Mouse (Mus musculus): ENCODE data around the gene Map3k15. TPM values are rescaled to one million over a fixed set of nuclear protein-coding genes. Genes with fewer than 3 reads are reported as not detected.

Gene Map3k15
- 14.9 to 24.4 TPM (median 18.0 TPM) in 3 replicates for total RNA-seq (2017)

GRCm38 (mm10) chrX:159988002-159988960, at the start of gene Map3k15:
TSS of gene Map3k15 (plus strand) at chrX:159988433.
- ATAC-seq (replicated peaks; ENCODE audit: insufficient number of reproducible peaks, low FRiP score, low TSS enrichment, poor library complexity, severe bottlenecking) = peak; percentile 73

- ATAC-seq (replicated peaks; ENCODE audit: insufficient number of reproducible peaks, low FRiP score, low TSS enrichment, poor library complexity, severe bottlenecking) = no peak
These were observed 45.7 kb upstream of the Map3k15 start for GRCm38 (mm10) chrX:159942569-159942968.

GRCm38 (mm10) chrX:159943586-159943985, 44.6 kb upstream of the Map3k15 start:
- no peak for ATAC-seq (replicated peaks; ENCODE audit: insufficient number of reproducible peaks, low FRiP score, low TSS enrichment, poor library complexity, severe bottlenecking)

- ATAC-seq (replicated peaks; ENCODE audit: insufficient number of reproducible peaks, low FRiP score, low TSS enrichment, poor library complexity, severe bottlenecking) = no peak
These were observed 34.4 kb upstream of the Map3k15 start for GRCm38 (mm10) chrX:159953546-159954429.

- no peak for ATAC-seq (replicated peaks; ENCODE audit: insufficient number of reproducible peaks, low FRiP score, low TSS enrichment, poor library complexity, severe bottlenecking)
These were observed 33.8 kb upstream of the Map3k15 start for GRCm38 (mm10) chrX:159954430-159954779.

GRCm38 (mm10) chrX:159955433-159955832, 32.8 kb upstream of the Map3k15 start:
- no peak for ATAC-seq (replicated peaks; ENCODE audit: insufficient number of reproducible peaks, low FRiP score, low TSS enrichment, poor library complexity, severe bottlenecking)

- no peak for ATAC-seq (replicated peaks; ENCODE audit: insufficient number of reproducible peaks, low FRiP score, low TSS enrichment, poor library complexity, severe bottlenecking)
These were observed 26.8 kb upstream of the Map3k15 start for GRCm38 (mm10) chrX:159961385-159961784.

- ATAC-seq (replicated peaks; ENCODE audit: insufficient number of reproducible peaks, low FRiP score, low TSS enrichment, poor library complexity, severe bottlenecking) = peak; percentile 63; the same call in 1 of the 2 replicates
These were observed 25.0 kb upstream of the Map3k15 start for GRCm38 (mm10) chrX:159963273-159963672.

GRCm38 (mm10) chrX:159963925-159964324, 24.3 kb upstream of the Map3k15 start:
- no peak for ATAC-seq (replicated peaks; ENCODE audit: insufficient number of reproducible peaks, low FRiP score, low TSS enrichment, poor library complexity, severe bottlenecking)

- no peak for ATAC-seq (replicated peaks; ENCODE audit: insufficient number of reproducible peaks, low FRiP score, low TSS enrichment, poor library complexity, severe bottlenecking)
These were observed 19.2 kb upstream of the Map3k15 start for GRCm38 (mm10) chrX:159969025-159969424.

GRCm38 (mm10) chrX:159971091-159971779, 17.0 kb upstream of the Map3k15 start:
- no peak for ATAC-seq (replicated peaks; ENCODE audit: insufficient number of reproducible peaks, low FRiP score, low TSS enrichment, poor library complexity, severe bottlenecking)

GRCm38 (mm10) chrX:159973730-159974129, 14.5 kb upstream of the Map3k15 start:
- no peak for ATAC-seq (replicated peaks; ENCODE audit: insufficient number of reproducible peaks, low FRiP score, low TSS enrichment, poor library complexity, severe bottlenecking)

GRCm38 (mm10) chrX:159976243-159976642, 12.0 kb upstream of the Map3k15 start:
- no peak for ATAC-seq (replicated peaks; ENCODE audit: insufficient number of reproducible peaks, low FRiP score, low TSS enrichment, poor library complexity, severe bottlenecking)

- no peak for ATAC-seq (replicated peaks; ENCODE audit: insufficient number of reproducible peaks, low FRiP score, low TSS enrichment, poor library complexity, severe bottlenecking)
These were observed 7.6 kb downstream of the Map3k15 start for GRCm38 (mm10) chrX:159995808-159996207.

- ATAC-seq (replicated peaks; ENCODE audit: insufficient number of reproducible peaks, low FRiP score, low TSS enrichment, poor library complexity, severe bottlenecking) = no peak
These were observed 65.1 kb downstream of the Map3k15 start for GRCm38 (mm10) chrX:160053306-160053705.

- ATAC-seq (replicated peaks; ENCODE audit: insufficient number of reproducible peaks, low FRiP score, low TSS enrichment, poor library complexity, severe bottlenecking) = no peak
These were observed 66.4 kb downstream of the Map3k15 start for GRCm38 (mm10) chrX:160054643-160055042.

GRCm38 (mm10) chrX:160091973-160092372, 103.7 kb downstream of the Map3k15 start:
- ATAC-seq (replicated peaks; ENCODE audit: insufficient number of reproducible peaks, low FRiP score, low TSS enrichment, poor library complexity, severe bottlenecking) = no peak

- ATAC-seq (replicated peaks; ENCODE audit: insufficient number of reproducible peaks, low FRiP score, low TSS enrichment, poor library complexity, severe bottlenecking) = no peak
These were observed 119.6 kb downstream of the Map3k15 start for GRCm38 (mm10) chrX:160107817-160108216.

GRCm38 (mm10) chrX:160113777-160114176, 125.5 kb downstream of the Map3k15 start:
- no peak for ATAC-seq (replicated peaks; ENCODE audit: insufficient number of reproducible peaks, low FRiP score, low TSS enrichment, poor library complexity, severe bottlenecking)

Measured in monocyte, adult 5-6 weeks (primary cell).